Mouse (Mus musculus): ENCODE results near the gene Slc4a5. TPM values are rescaled to one million over a fixed set of nuclear protein-coding genes. Genes with fewer than 3 reads are reported as not detected.
A peak's percentile ranks its signal among the peaks of the same experiment; 100 is the strongest.

Gene Slc4a5
- polyA plus RNA-seq, 1 experiment from 2014 or later = 0.63 TPM

DNA sequence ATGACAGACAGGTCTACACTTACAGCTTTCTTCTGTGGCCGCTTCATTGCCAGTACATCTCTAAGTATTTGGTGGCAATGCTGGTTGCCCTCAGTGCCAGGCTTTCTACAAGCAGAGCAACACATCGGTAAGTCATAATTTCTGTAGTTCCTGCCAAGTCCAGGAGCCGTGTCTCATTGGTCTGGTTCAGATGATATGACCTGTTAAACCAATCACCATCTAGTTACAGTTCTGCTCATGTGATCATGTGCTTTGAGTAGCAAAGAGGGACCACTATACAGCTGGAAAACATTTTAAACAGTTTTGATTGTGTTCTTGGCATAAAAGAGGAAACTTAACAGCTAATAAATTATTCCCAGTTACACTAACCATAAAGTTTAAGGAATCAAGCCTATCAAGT, 128.3 kb downstream of the Slc4a5 start:
- no peak overlapping the region for H3K4me3 ChIP-seq (ENCODE audit: low read depth, low read length)
- no peak overlapping the region for H3K4me2 ChIP-seq (ENCODE audit: low read length)
- H3K4me1 ChIP-seq (ENCODE audit: control insufficient read depth, insufficient read depth, low read length) = 0 out of 2 replicates have a peak, but pooled peaks cover 4% of the 10 kb centered on the region
- 88% methylated on average over 3 of the region's 3 CpGs for WGBS
- DNase-seq (ENCODE audit: low spot score) = no peak
- no peaks in the 10 kb centered on the region for H3K9me3 ChIP-seq (replicated peaks; ENCODE audit: control insufficient read depth, low read length)
- no peak overlapping the region for H3K27ac ChIP-seq (ENCODE audit: low read depth, low read length)
- peaks cover 8% of the 10 kb centered on the region for H3K36me3 ChIP-seq (ENCODE audit: control insufficient read depth, insufficient read depth, low read length)
- H3K27me3 ChIP-seq (replicated peaks; ENCODE audit: control insufficient read depth, insufficient read depth, low read length) = no peaks in the 10 kb centered on the region
- no peak for ATAC-seq
- H3K9ac ChIP-seq (ENCODE audit: low read length) = no peak overlapping the region

DNA sequence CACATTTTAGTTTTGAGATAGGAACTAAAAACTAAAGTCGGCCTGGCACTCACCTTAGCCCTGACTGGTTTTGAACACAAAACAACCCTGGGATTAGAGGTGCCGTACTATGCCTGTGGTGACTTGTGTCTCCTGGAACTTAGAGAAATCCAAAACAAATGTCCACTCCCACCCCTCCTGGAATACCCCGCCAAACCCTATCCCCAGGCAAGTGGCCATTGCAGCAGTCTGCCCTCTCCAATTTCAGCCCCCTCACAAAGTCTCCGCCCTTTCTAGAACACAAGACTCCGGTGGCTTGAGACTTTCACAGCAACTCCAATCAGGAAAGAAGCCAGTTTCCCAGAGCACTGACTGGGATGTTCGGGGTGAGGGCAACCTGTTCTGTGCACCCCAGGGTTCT, 129.2 kb downstream of the Slc4a5 start, which contains the start of gene Bola3:
Gene Bola3, plus strand, starts transcription at position 275 of the 400 bp plus-strand sequence.
- DNase-seq (ENCODE audit: low spot score) (no peak), ATAC-seq (no peak; the same call in 1 of the 2 replicates)
- 0 out of 2 replicates have a peak, but pooled peaks cover 4% of the 10 kb centered on the region for H3K4me1 ChIP-seq (ENCODE audit: control insufficient read depth, insufficient read depth, low read length)
- 31% methylated on average over 6 of the region's 6 CpGs for WGBS
- H3K9me3 ChIP-seq (replicated peaks; ENCODE audit: control insufficient read depth, low read length) = no peaks in the 10 kb centered on the region
- H3K4me3 ChIP-seq (ENCODE audit: low read depth, low read length) = peak within 1 kb of the TSS; percentile 83
- H3K9ac ChIP-seq (ENCODE audit: low read length) = peak within 1 kb of the TSS; percentile 96
- no peaks in the 10 kb centered on the region for H3K27me3 ChIP-seq (replicated peaks; ENCODE audit: control insufficient read depth, insufficient read depth, low read length)
- no peak within 1 kb of the TSS; the same call in 1 of the 2 replicates for H3K27ac ChIP-seq (ENCODE audit: low read depth, low read length)
- H3K4me2 ChIP-seq (ENCODE audit: low read length) = peak within 1 kb of the TSS; percentile 60
- peaks cover 13% of the 10 kb centered on the region; the same call in 1 of the 2 replicates for H3K36me3 ChIP-seq (ENCODE audit: control insufficient read depth, insufficient read depth, low read length)

DNA sequence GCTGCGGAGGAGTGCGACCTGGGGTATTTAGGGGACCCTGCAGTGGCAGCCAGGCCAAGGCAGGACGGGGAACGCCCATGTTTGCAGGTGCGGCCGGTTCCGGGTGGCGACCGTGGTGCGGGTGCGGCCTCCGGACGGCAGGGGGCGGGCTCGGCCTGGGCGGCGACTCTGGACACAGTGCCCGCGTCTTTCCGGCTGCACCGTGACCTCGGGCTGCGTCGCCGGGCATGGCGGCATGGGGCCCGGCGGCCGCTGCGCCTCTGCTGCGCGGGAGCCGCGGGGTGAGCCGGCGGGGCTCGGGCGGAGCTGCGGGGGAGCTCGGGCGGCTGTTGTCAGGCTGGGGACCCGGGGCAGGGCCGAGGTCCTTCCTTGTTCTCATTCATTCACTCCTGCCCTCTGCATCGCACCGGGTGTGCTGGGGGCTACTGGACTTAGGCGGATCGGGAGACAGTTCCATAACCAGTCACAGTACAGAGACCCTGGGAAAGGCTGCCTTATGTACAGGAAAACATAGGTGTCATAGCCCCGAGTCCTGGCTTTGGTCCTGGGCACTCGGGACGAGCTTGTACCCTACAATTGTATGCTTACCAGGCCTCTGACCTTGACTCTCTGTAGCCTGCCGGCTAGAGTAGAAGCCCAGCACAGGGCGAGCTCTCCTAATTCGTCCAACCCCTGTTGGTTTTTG, 129.8 kb downstream of the Slc4a5 start:
- Histone ChIP-seq H3K9me3 (replicated peaks; ENCODE audit: control insufficient read depth, low read length) (no peaks in the 10 kb centered on the region), H3K27ac (ENCODE audit: low read depth, low read length) (no peak overlapping the region; the same call in 1 of the 2 replicates), H3K4me1 (ENCODE audit: control insufficient read depth, insufficient read depth, low read length) (0 out of 2 replicates have a peak, but pooled peaks cover 4% of the 10 kb centered on the region), H3K4me3 (ENCODE audit: low read depth, low read length) (peak overlapping the region; percentile 83), H3K9ac (ENCODE audit: low read length) (peak overlapping the region; percentile 96), H3K36me3 (ENCODE audit: control insufficient read depth, insufficient read depth, low read length) (peaks cover 18% of the 10 kb centered on the region), H3K27me3 (replicated peaks; ENCODE audit: control insufficient read depth, insufficient read depth, low read length) (no peaks in the 10 kb centered on the region), H3K4me2 (ENCODE audit: low read length) (peak overlapping the region; percentile 60)
- under 1% methylated on average over 52 of the region's 53 CpGs for WGBS
- ATAC-seq (peak; percentile 96), DNase-seq (ENCODE audit: low spot score) (peak; percentile 75)

DNA sequence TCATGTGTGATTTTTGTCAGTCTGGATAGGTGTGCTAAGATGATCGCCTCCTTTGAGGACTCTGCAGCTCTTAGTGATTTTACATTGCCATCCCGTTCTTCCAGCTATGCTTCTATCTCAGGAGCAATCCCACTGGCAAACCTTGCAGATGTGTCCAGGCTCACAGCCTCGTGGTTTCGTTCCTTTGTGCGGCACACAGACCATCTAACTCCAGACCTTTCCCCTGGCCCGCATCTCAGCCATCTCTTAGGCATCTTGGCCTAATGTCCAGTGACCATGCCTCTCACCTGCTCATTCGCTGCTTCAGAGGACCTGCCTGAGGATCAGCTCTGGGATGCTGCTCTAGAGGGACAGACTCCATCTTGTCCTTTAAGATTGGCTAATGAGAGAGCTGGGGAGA, 130.5 kb downstream of the Slc4a5 start:
- DNase-seq (ENCODE audit: low spot score) (no peak), ATAC-seq (no peak)
- Histone ChIP-seq H3K36me3 (ENCODE audit: control insufficient read depth, insufficient read depth, low read length) (peaks cover 26% of the 10 kb centered on the region), H3K27me3 (replicated peaks; ENCODE audit: control insufficient read depth, insufficient read depth, low read length) (no peaks in the 10 kb centered on the region), H3K4me3 (ENCODE audit: low read depth, low read length) (peak overlapping the region; percentile 83), H3K4me1 (ENCODE audit: control insufficient read depth, insufficient read depth, low read length) (0 out of 2 replicates have a peak, but pooled peaks cover 4% of the 10 kb centered on the region), H3K4me2 (ENCODE audit: low read length) (peak overlapping the region; percentile 60), H3K9me3 (replicated peaks; ENCODE audit: control insufficient read depth, low read length) (no peaks in the 10 kb centered on the region), H3K9ac (ENCODE audit: low read length) (peak overlapping the region; percentile 96), H3K27ac (ENCODE audit: low read depth, low read length) (no peak overlapping the region)
- WGBS = 83% methylated on average over 7 of the region's 7 CpGs

DNA sequence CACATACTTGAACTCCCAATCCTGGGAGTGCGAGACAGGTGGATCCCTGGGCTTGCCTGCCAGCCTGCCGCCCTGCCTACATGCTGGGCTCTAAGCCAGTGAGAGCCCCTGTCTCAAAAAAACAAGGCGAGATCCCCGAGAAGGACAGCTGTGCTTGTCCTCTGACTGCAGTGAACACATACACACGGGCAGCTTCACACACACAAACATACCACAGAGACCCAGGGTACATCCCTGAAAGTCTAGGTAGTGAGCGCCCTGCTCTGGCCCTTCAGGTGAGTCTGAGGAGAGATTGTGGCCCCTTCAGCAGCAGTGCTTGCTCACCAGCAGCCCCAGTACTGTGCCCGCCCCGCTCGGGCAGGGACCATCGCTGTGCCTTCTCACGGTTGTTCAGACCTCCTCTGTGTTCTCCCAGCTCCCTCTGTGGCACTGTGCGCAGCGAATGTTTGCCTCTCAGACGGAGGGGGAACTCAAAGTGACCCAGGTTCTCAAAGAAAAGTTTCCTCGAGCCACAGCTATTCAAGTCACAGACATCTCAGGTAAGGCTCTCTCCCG, 131.3 kb downstream of the Slc4a5 start:
- WGBS = 89% methylated on average over 16 of the region's 16 CpGs
- no peak for DNase-seq (ENCODE audit: low spot score)
- Histone ChIP-seq H3K9ac (ENCODE audit: low read length) (no peak overlapping the region), H3K27ac (ENCODE audit: low read depth, low read length) (no peak overlapping the region), H3K4me3 (ENCODE audit: low read depth, low read length) (no peak overlapping the region), H3K4me2 (ENCODE audit: low read length) (no peak overlapping the region), H3K36me3 (ENCODE audit: control insufficient read depth, insufficient read depth, low read length) (peaks cover 33% of the 10 kb centered on the region), H3K27me3 (replicated peaks; ENCODE audit: control insufficient read depth, insufficient read depth, low read length) (no peaks in the 10 kb centered on the region), H3K4me1 (ENCODE audit: control insufficient read depth, insufficient read depth, low read length) (0 out of 2 replicates have a peak, but pooled peaks cover 4% of the 10 kb centered on the region), H3K9me3 (replicated peaks; ENCODE audit: control insufficient read depth, low read length) (no peaks in the 10 kb centered on the region)
- no peak for ATAC-seq

DNA sequence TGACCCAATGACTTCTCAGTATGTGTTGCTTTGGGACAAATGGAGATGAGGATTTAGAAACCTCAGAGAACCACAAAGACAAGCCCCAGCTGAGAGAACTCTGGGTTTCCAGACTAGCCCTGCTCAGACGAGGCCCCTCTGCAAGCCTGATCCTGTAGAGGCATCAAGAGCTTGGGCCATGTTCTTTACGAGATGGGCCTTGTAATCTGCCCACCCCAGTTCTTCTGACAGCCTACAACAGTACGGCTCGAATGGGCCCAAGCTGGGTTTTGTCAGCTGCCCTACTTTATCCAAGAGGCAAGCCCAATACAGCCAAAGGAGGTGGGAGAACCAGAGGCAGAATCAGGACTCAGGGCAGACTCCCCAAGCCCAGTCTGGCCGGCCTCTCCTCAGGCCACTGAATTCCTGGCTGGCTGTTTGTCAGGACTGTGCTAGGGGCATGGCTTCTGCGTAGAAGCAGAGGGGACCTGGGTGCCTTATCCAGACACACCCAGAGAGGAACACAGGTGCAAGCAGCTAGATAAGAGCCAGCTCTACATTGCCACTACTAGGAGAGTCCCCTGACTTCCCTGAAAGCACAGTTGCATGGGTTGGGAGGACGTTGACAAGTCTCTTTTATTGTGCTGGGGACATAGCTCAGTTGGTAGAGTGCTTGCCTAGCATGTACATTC, 132.0 kb downstream of the Slc4a5 start:
- H3K4me3 ChIP-seq (ENCODE audit: low read depth, low read length) = no peak overlapping the region
- peaks cover 33% of the 10 kb centered on the region for H3K36me3 ChIP-seq (ENCODE audit: control insufficient read depth, insufficient read depth, low read length)
- DNase-seq (ENCODE audit: low spot score) (no peak), ATAC-seq (no peak)
- H3K27ac ChIP-seq (ENCODE audit: low read depth, low read length) = no peak overlapping the region
- H3K4me1 ChIP-seq (ENCODE audit: control insufficient read depth, insufficient read depth, low read length) = 0 out of 2 replicates have a peak, but pooled peaks cover 4% of the 10 kb centered on the region
- WGBS = 87% methylated on average over 7 of the region's 7 CpGs
- H3K4me2 ChIP-seq (ENCODE audit: low read length) = no peak overlapping the region
- no peaks in the 10 kb centered on the region for H3K27me3 ChIP-seq (replicated peaks; ENCODE audit: control insufficient read depth, insufficient read depth, low read length)
- H3K9me3 ChIP-seq (replicated peaks; ENCODE audit: control insufficient read depth, low read length) = no peaks in the 10 kb centered on the region
- peak overlapping the region; percentile 13; the same call in 1 of the 2 replicates for H3K9ac ChIP-seq (ENCODE audit: low read length)

DNA sequence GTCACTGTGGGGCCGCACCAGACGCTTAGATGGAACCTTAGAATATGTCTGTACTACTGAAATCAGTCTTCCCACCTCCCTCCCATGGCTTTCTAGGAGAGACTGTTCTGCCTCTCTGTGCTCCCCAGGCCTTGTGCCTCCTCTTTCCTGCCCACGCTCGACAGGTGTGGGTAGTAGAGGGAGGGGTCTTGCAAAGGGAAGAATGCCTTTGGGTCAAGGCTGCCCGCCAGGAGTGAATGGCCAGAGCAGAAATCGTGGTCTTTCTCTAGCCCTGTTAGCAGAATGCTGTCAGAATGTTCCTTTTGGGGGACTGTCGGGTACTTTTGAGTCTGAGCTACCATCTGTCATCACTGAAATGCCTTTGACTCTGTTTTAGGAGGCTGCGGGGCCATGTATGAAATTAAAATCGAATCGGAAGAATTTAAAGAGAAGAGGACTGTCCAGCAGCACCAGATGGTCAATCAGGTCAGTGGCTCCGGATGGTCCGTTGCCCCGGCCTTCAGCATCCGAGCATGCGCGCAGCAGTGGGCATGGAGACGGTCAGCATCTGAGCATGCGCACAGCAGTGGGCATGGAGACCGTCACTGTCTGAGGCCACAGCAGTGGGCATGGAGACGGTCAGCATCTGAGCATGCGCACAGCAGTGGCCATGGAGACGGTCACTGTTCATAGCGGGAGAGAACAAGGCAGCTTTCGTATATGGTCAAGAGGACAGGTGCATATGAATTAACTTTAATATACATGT, 133.2 kb downstream of the Slc4a5 start:
- H3K9ac ChIP-seq (ENCODE audit: low read length) = no peak overlapping the region
- 92% methylated on average over 24 of the region's 24 CpGs for WGBS

More for the DNA sequence above, 133.2 kb downstream of the Slc4a5 start:
- Histone ChIP-seq H3K9me3 (replicated peaks; ENCODE audit: control insufficient read depth, low read length) (no peaks in the 10 kb centered on the region), H3K4me2 (ENCODE audit: low read length) (no peak overlapping the region), H3K4me3 (ENCODE audit: low read depth, low read length) (no peak overlapping the region), H3K36me3 (ENCODE audit: control insufficient read depth, insufficient read depth, low read length) (peaks cover 31% of the 10 kb centered on the region), H3K27ac (ENCODE audit: low read depth, low read length) (no peak overlapping the region), H3K27me3 (replicated peaks; ENCODE audit: control insufficient read depth, insufficient read depth, low read length) (no peaks in the 10 kb centered on the region), H3K4me1 (ENCODE audit: control insufficient read depth, insufficient read depth, low read length) (0 out of 2 replicates have a peak, but pooled peaks cover 4% of the 10 kb centered on the region)
- no peak for ATAC-seq
- no peak for DNase-seq (ENCODE audit: low spot score)
